Mouse (Mus musculus): ENCODE measurements around the gene Slc48a1.

GRCm38 (mm10) chr15:97752491-97752890 lies 25.8 kb upstream of the Slc48a1 start:
- TF ChIP-seq CTCF (IDR thresholded peaks at IDR 0.05; ENCODE audit: extremely low read depth, insufficient read depth, insufficient read length, insufficient replicate concordance), result no peak
- no peak for TF ChIP-seq POLR2A (IDR thresholded peaks at IDR 0.05; ENCODE audit: low read depth, low read length)
